Mouse (Mus musculus): ENCODE measurements at regions not wholly inside any gene's neighbourhood (a gene's known extent, or its start where the extent isn't known, plus 50 kb on each side); places are given as distances from the start of the nearest gene placed in this dataset.
A peak's percentile ranks its signal among the peaks of the same experiment; 100 is the strongest.

DNA sequence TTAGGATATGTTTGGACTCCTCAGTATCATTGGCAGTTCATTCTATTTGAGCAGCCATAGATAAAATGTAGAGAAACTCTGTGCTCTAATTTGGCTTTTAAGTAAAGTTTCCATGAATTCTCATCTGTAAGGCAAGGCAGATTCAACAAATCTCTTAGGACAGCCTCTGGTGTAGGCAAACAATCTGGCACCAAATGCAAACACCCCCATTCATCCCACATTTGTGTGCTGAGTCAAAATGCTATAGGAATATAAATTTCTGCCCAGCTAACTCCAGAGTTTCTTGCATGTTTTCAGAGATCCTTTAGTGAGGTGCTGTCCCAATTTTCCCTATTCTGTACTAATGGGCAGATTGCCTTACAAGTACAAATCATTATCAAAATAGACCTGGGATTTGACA lies 695.7 kb upstream of the Kif18a start:
- no peak overlapping the region for H3K9ac ChIP-seq (ENCODE audit: low read length)
- H3K4me3 ChIP-seq (ENCODE audit: low read length): no peak overlapping the region
- H3K4me2 ChIP-seq (ENCODE audit: low read depth, low read length): no peak overlapping the region
- no peaks in the 10 kb centered on the region for H3K27me3 ChIP-seq (ENCODE audit: control insufficient read depth, insufficient read depth, low read length)
- no peaks in the 10 kb centered on the region for H3K36me3 ChIP-seq (ENCODE audit: control insufficient read depth, insufficient read depth)
- H3K9me3 ChIP-seq (replicated peaks; ENCODE audit: control insufficient read depth, low read length): no peaks in the 10 kb centered on the region
- H3K4me1 ChIP-seq (ENCODE audit: control insufficient read depth, insufficient read depth, low read length): no peaks in the 10 kb centered on the region
- no peak for ATAC-seq (replicated peaks; ENCODE audit: extremely low read depth, insufficient read depth, low FRiP score)
- no peak overlapping the region for H3K27ac ChIP-seq (ENCODE audit: low read length)

DNA sequence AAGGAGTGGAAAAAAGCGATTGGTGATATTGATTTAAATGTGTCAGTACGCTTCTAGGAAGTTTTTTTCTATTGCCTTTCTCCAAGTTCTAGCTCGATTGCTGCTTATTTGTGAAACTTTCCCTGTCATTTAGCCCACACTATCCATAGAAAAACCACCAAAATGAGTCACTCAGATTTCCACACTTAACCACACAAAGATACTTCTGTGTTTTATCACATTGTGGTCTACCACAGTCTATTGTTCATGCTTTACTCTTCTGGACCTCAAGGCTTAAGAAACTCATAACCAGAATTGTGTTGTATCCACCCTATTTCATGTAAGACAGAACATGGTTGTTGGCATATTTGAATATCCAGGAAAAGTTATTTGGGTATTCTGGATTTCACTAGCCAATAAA lies 687.0 kb upstream of the Kif18a start:
- no peaks in the 10 kb centered on the region for H3K36me3 ChIP-seq (ENCODE audit: control insufficient read depth, insufficient read depth)
- no peak overlapping the region for H3K4me2 ChIP-seq (ENCODE audit: low read depth, low read length)
- 81% methylated on average over 3 of the region's 3 CpGs for WGBS
- no peak overlapping the region for H3K27ac ChIP-seq (ENCODE audit: low read length)
- H3K4me3 ChIP-seq (ENCODE audit: low read length): no peak overlapping the region
- H3K4me1 ChIP-seq (ENCODE audit: control insufficient read depth, insufficient read depth, low read length): no peaks in the 10 kb centered on the region
- no peaks in the 10 kb centered on the region for H3K9me3 ChIP-seq (replicated peaks; ENCODE audit: control insufficient read depth, low read length)
- no peak overlapping the region for H3K9ac ChIP-seq (ENCODE audit: low read length)
- no peak for ATAC-seq (replicated peaks; ENCODE audit: extremely low read depth, insufficient read depth, low FRiP score)
- no peaks in the 10 kb centered on the region for H3K27me3 ChIP-seq (ENCODE audit: control insufficient read depth, insufficient read depth, low read length)

DNA sequence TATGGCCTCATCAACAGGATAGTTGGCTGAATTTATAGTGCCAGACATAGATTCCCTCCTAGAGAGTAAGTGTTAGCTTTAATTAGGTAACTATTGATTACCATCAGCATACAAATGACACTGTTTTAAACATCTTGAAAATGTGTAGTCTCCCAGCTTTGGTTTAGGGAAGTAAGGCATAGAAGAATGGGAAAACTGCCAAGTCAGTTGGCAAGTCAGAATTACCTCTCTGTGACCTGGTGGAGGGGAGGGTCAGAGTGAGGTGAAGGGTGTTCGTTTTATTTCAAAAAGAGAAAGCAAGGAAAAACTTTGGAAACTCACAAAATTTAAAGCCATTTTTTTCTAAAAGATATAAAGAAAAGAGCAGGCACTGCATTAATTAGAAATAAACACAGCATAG lies 680.2 kb upstream of the Kif18a start:
- ATAC-seq (replicated peaks; ENCODE audit: extremely low read depth, insufficient read depth, low FRiP score): no peak

DNA sequence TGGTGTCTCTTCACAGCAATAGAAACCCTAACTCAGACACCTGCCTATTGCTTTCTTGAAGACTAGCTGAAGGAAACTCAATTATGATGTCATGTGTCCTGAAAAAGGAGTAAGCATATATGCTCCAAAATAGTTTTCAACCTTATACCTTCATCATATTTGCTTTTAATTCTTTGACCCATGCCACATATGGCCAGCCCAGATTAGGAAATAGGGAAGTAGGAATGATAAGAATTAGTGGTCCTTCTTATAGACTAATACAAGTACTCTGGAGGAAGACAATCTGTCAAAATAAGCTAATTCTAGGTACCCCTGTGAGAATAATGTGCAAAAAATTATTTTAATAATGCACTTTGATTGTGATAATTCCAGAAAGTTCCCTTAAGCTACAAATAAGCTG lies 661.0 kb upstream of the Kif18a start:
- Histone ChIP-seq H3K27ac (ENCODE audit: low read length) (no peak overlapping the region), H3K27me3 (ENCODE audit: control insufficient read depth, insufficient read depth, low read length) (no peaks in the 10 kb centered on the region), H3K9ac (ENCODE audit: low read length) (no peak overlapping the region), H3K9me3 (replicated peaks; ENCODE audit: control insufficient read depth, low read length) (peaks cover 2% of the 10 kb centered on the region; the same call in 1 of the 2 replicates), H3K4me3 (ENCODE audit: low read length) (no peak overlapping the region), H3K4me1 (ENCODE audit: control insufficient read depth, insufficient read depth, low read length) (peaks cover 9% of the 10 kb centered on the region), H3K36me3 (ENCODE audit: control insufficient read depth, insufficient read depth) (no peaks in the 10 kb centered on the region), H3K4me2 (ENCODE audit: low read depth, low read length) (no peak overlapping the region)
- ATAC-seq (replicated peaks; ENCODE audit: extremely low read depth, insufficient read depth, low FRiP score): no peak

More for the DNA sequence above, 680.2 kb upstream of the Kif18a start:
- no peak overlapping the region for H3K9ac ChIP-seq (ENCODE audit: low read length)
- WGBS: 29% methylated on average over 1 of the region's 1 CpGs
- H3K4me1 ChIP-seq (ENCODE audit: control insufficient read depth, insufficient read depth, low read length): no peaks in the 10 kb centered on the region
- no peak overlapping the region for H3K4me2 ChIP-seq (ENCODE audit: low read depth, low read length)
- no peaks in the 10 kb centered on the region for H3K9me3 ChIP-seq (replicated peaks; ENCODE audit: control insufficient read depth, low read length)
- no peak overlapping the region for H3K27ac ChIP-seq (ENCODE audit: low read length)
- H3K36me3 ChIP-seq (ENCODE audit: control insufficient read depth, insufficient read depth): no peaks in the 10 kb centered on the region
- no peak overlapping the region for H3K4me3 ChIP-seq (ENCODE audit: low read length)
- no peaks in the 10 kb centered on the region for H3K27me3 ChIP-seq (ENCODE audit: control insufficient read depth, insufficient read depth, low read length)

DNA sequence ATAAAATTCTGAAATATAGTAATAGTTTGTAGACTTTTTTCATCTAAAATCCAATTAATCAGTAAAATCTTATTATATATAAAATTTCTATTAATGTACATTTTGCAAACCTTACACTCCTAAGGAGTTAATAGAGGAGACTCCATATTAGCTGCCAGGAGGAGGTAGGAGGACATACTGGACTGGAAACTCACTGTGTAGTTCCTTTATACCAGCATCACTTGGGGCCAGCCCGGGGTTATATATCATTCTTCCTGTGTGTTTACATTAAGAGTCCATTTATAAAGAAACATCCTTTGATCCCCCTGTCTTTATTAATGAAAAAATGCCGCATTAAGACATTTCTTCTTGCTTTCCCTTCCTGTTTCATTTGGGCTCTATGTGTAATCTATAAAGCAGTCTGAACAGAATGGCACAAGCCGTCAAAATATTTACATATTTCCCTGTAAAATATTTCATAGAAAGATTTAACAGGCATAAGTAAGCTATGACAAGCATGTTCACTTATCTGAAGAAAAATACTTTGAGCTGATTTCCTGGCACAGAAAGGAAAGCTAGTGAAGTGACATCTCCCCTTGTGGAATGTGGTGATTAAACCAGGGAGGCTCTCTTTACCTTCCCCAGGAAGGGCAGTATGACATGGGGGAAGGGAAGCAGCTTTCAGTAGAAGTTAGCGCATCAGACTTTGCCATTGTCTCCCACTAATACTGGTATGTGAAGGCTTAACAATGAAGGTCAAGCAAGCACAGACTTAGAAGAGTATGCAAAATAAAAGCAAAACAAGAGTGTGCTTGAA lies 658.0 kb upstream of the Kif18a start:
- H3K27ac ChIP-seq (ENCODE audit: low read length): peak overlapping the region; percentile 61
- H3K9ac ChIP-seq (ENCODE audit: low read length): no peak overlapping the region
- peaks cover 9% of the 10 kb centered on the region for H3K4me1 ChIP-seq (ENCODE audit: control insufficient read depth, insufficient read depth, low read length)
- H3K36me3 ChIP-seq (ENCODE audit: control insufficient read depth, insufficient read depth): no peaks in the 10 kb centered on the region
- peak; percentile 86 for ATAC-seq (replicated peaks; ENCODE audit: extremely low read depth, insufficient read depth, low FRiP score)
- H3K27me3 ChIP-seq (ENCODE audit: control insufficient read depth, insufficient read depth, low read length): no peaks in the 10 kb centered on the region
- H3K9me3 ChIP-seq (replicated peaks; ENCODE audit: control insufficient read depth, low read length): peaks cover 2% of the 10 kb centered on the region; the same call in 1 of the 2 replicates
- peak overlapping the region; percentile 30; the same call in 1 of the 2 replicates for H3K4me2 ChIP-seq (ENCODE audit: low read depth, low read length)
- WGBS: 27% methylated on average over 4 of the region's 4 CpGs
- H3K4me3 ChIP-seq (ENCODE audit: low read length): no peak overlapping the region

DNA sequence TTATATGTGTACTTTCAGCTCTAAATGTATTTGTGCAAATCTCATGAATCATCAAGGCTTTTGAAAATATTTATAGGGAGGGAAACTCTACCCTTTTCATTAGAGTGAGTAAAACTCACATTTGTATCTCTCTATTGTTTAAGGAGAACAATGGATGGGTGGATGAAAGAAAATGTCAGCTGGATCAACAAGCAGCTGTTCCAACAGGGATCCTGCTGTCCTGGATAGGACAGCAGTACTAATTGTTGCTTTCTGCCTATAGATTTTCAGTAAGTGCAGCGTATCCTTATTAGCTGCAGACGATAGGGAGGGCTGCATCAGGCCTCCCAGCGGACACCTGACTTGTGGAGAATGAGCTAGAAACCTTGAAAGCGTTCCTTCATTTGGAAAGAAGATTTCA lies 644.9 kb upstream of the Kif18a start:
- no peak overlapping the region for H3K27ac ChIP-seq (ENCODE audit: low read length)
- H3K36me3 ChIP-seq (ENCODE audit: control insufficient read depth, insufficient read depth): no peaks in the 10 kb centered on the region
- no peak for ATAC-seq (replicated peaks; ENCODE audit: extremely low read depth, insufficient read depth, low FRiP score)
- WGBS: 84% methylated on average over 4 of the region's 4 CpGs
- no peak overlapping the region for H3K4me3 ChIP-seq (ENCODE audit: low read length)
- H3K27me3 ChIP-seq (ENCODE audit: control insufficient read depth, insufficient read depth, low read length): no peaks in the 10 kb centered on the region
- H3K4me2 ChIP-seq (ENCODE audit: low read depth, low read length): no peak overlapping the region
- H3K4me1 ChIP-seq (ENCODE audit: control insufficient read depth, insufficient read depth, low read length): no peaks in the 10 kb centered on the region
- H3K9ac ChIP-seq (ENCODE audit: low read length): no peak overlapping the region
- H3K9me3 ChIP-seq (replicated peaks; ENCODE audit: control insufficient read depth, low read length): no peaks in the 10 kb centered on the region

DNA sequence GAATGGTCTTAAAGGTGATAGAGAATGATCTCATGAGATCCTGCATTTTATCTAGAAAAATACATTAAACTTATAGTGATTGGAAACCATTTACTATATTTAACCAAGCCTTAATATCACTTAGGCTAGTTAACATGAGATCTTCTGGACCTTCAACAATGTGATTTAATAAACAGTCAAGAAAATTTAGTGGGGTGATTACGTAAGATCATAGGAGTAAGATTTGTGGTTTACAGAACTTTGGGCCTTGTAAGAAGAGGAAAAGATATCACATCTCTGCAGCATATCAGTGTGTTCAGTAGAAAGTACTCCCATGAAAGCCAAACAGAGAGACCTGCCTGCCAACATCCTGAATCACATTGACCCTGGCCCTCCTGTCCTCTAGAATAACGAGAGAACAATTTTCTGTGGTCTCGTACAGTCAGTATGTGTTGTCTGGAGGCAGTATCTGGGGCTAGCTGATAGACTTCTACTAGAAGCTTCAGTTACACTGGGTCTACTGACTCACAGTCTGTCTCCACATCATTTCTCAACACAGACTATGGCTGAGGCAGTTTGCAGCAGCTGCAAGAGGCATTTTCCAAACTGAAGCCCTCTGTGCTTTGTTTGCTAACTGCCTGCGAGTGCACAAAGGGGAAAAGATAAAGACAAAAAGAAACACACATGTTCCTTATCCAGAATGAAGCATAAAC lies 619.7 kb upstream of the Kif18a start:
- Histone ChIP-seq H3K4me1 (ENCODE audit: control insufficient read depth, insufficient read depth, low read length) (no peaks in the 10 kb centered on the region), H3K27ac (ENCODE audit: low read length) (no peak overlapping the region), H3K9me3 (replicated peaks; ENCODE audit: control insufficient read depth, low read length) (no peaks in the 10 kb centered on the region), H3K4me3 (ENCODE audit: low read length) (no peak overlapping the region), H3K36me3 (ENCODE audit: control insufficient read depth, insufficient read depth) (no peaks in the 10 kb centered on the region), H3K9ac (ENCODE audit: low read length) (no peak overlapping the region), H3K4me2 (ENCODE audit: low read depth, low read length) (no peak overlapping the region), H3K27me3 (ENCODE audit: control insufficient read depth, insufficient read depth, low read length) (no peaks in the 10 kb centered on the region)
- 41% methylated on average over 4 of the region's 4 CpGs for WGBS
- no peak for ATAC-seq (replicated peaks; ENCODE audit: extremely low read depth, insufficient read depth, low FRiP score)

DNA sequence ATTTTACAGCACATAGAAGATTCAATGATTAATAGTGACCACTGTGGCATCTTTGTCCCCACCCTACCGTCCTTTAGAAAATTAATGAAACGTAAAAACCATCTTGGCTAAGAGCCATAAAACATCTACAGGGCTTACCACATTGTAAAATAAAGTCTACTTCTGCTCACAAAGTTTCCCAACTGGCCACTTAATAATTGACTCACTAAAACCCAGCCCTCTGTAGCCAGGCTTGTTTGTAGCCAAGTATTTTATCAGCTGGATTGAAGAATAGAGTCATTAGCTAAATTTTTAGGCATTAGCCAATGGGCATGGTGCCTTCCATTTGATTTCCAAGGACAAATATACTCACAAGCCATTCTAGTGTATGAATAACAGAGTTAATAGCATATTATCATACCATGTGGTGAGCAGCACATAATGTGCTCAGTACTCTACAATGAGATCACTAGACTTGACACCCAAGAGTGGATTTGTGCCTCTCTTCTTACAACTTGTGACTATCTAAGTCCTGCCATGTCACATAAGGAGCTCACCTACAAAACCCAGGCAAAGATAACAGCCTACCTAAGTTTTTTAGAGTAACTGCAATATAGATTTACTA lies 602.7 kb upstream of the Kif18a start:
- Histone ChIP-seq H3K27me3 (ENCODE audit: control insufficient read depth, insufficient read depth, low read length) (no peaks in the 10 kb centered on the region), H3K27ac (ENCODE audit: low read length) (no peak overlapping the region), H3K9ac (ENCODE audit: low read length) (no peak overlapping the region), H3K9me3 (replicated peaks; ENCODE audit: control insufficient read depth, low read length) (no peaks in the 10 kb centered on the region), H3K4me2 (ENCODE audit: low read depth, low read length) (no peak overlapping the region), H3K36me3 (ENCODE audit: control insufficient read depth, insufficient read depth) (no peaks in the 10 kb centered on the region), H3K4me3 (ENCODE audit: low read length) (no peak overlapping the region), H3K4me1 (ENCODE audit: control insufficient read depth, insufficient read depth, low read length) (no peaks in the 10 kb centered on the region)
- no peak for ATAC-seq (replicated peaks; ENCODE audit: extremely low read depth, insufficient read depth, low FRiP score)
- 74% methylated on average over 2 of the region's 2 CpGs for WGBS

DNA sequence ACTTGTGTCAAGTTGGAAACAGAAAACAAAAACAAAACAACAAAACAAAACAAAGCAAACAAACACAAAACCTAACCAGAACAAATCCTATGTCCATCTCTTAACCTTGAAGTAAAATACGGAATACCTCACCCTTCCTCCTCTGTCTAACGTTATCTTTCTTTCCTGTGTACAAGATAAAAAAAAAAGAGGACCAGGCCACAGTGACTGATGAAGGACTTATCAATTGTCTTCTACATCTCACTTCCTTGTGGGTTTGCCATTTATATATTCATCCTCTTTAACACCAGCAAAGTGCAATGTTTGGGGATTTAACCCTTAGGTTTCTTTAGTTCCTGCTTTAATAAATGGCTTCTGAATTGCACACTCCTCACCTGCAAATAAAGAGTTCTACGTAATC lies 599.0 kb upstream of the Kif18a start:
- no peak overlapping the region for H3K4me3 ChIP-seq (ENCODE audit: low read length)
- no peak for ATAC-seq (replicated peaks; ENCODE audit: extremely low read depth, insufficient read depth, low FRiP score)
- H3K9ac ChIP-seq (ENCODE audit: low read length): no peak overlapping the region
- 54% methylated on average over 3 of the region's 3 CpGs for WGBS
- H3K9me3 ChIP-seq (replicated peaks; ENCODE audit: control insufficient read depth, low read length): no peaks in the 10 kb centered on the region
- no peaks in the 10 kb centered on the region for H3K36me3 ChIP-seq (ENCODE audit: control insufficient read depth, insufficient read depth)
- H3K27ac ChIP-seq (ENCODE audit: low read length): no peak overlapping the region
- H3K4me1 ChIP-seq (ENCODE audit: control insufficient read depth, insufficient read depth, low read length): peaks cover 7% of the 10 kb centered on the region
- H3K4me2 ChIP-seq (ENCODE audit: low read depth, low read length): no peak overlapping the region
- no peaks in the 10 kb centered on the region for H3K27me3 ChIP-seq (ENCODE audit: control insufficient read depth, insufficient read depth, low read length)

Measured in heart, embryonic 16.5 days (tissue).